ENCODE assay signal across 8 mouse cellular contexts in genomic region chr2:179774440-179775110, GRCm38 (mm10).
DNase-seq lines count a peak whose midpoint lies in the region; ATAC-seq lines count a peak whose summit lies in the region.

No protein-coding gene starts in this region.

- H3K9me3 ChIP-seq in heart, embryonic 14.5 days (ENCODE audit: control insufficient read depth, low read length), result no peaks in the 10 kb centered on the region
- no peaks in the 10 kb centered on the region for H3K9me3 ChIP-seq in kidney, embryonic 15.5 days (replicated peaks)
- H3K9me3 ChIP-seq in neural tube, embryonic 13.5 days, result no peaks in the 10 kb centered on the region

- no peak for DNase-seq in heart, adult 18-20 months
- peak; percentile 9 for DNase-seq in embryo, embryonic 11.5 days (ENCODE audit: low read depth, low spot score)
- no peak for DNase-seq in adrenal gland, postnatal 4 days (ENCODE audit: low spot score in 2 of 2)
- no peak for DNase-seq in thymus, adult 18-20 months
- DNase-seq in thymus, postnatal 4 days, result no peak

- ATAC-seq in heart, embryonic 14.5 days (ENCODE audit: insufficient number of reproducible peaks, insufficient read depth, low FRiP score, low read depth), result peak; percentile 18; the same call in 1 of the 2 replicates
- ATAC-seq in kidney, embryonic 15.5 days (replicated peaks; ENCODE audit: low FRiP score), result peak; percentile 83
- no peak for ATAC-seq in neural tube, embryonic 13.5 days (ENCODE audit: low read depth)

- H3K27ac ChIP-seq in heart, embryonic 14.5 days (replicated peaks in 1 of 2; ENCODE audit: control insufficient read depth in 1 of 2, insufficient read depth in 1 of 2, low read depth in 2 of 2, low read length in 2 of 2), result peak overlapping the region; percentile 52 to 65
- H3K27ac ChIP-seq in kidney, embryonic 15.5 days, result peak overlapping the region; percentile 89
- peak overlapping the region; percentile 19; the same call in 1 of the 2 replicates for H3K27ac ChIP-seq in neural tube, embryonic 13.5 days (replicated peaks)

- peaks cover 36 to 38% of the 10 kb centered on the region in 2 experiments for H3K4me1 ChIP-seq in heart, embryonic 14.5 days (ENCODE audit: control insufficient read depth in 2 of 2, insufficient read depth in 2 of 2, low read length in 2 of 2)
- H3K4me1 ChIP-seq in kidney, embryonic 15.5 days, result peaks cover 52% of the 10 kb centered on the region
- peaks cover 39% of the 10 kb centered on the region for H3K4me1 ChIP-seq in neural tube, embryonic 13.5 days (replicated peaks)

- no peak overlapping the region for H3K9ac ChIP-seq in heart, embryonic 14.5 days (ENCODE audit: low read length)
- H3K9ac ChIP-seq in kidney, embryonic 15.5 days, result no peak overlapping the region
- H3K9ac ChIP-seq in neural tube, embryonic 13.5 days, result no peak overlapping the region

- no peak overlapping the region for H3K4me3 ChIP-seq in heart, embryonic 14.5 days (ENCODE audit: control insufficient read depth in 1 of 2, insufficient read depth in 1 of 2, low read depth in 1 of 2, low read length in 2 of 2)
- H3K4me3 ChIP-seq in kidney, embryonic 15.5 days (replicated peaks), result no peak overlapping the region
- H3K4me3 ChIP-seq in neural tube, embryonic 13.5 days, result no peak overlapping the region

- no peaks in the 10 kb centered on the region for H3K36me3 ChIP-seq in heart, embryonic 14.5 days (ENCODE audit: control insufficient read depth, insufficient read depth, low read length)
- H3K36me3 ChIP-seq in kidney, embryonic 15.5 days, result no peaks in the 10 kb centered on the region
- H3K36me3 ChIP-seq in neural tube, embryonic 13.5 days, result no peaks in the 10 kb centered on the region

- WGBS in heart, embryonic 14.5 days, result 14% methylated on average over 13 of the region's 13 CpGs
- WGBS in kidney, embryonic 15.5 days, result 17% methylated on average over 13 of the region's 13 CpGs
- 17% methylated on average over 13 of the region's 13 CpGs for WGBS in neural tube, embryonic 13.5 days

- H3K27me3 ChIP-seq in heart, embryonic 14.5 days (ENCODE audit: control insufficient read depth, insufficient read depth, low read length), result no peaks in the 10 kb centered on the region
- H3K27me3 ChIP-seq in kidney, embryonic 15.5 days, result no peaks in the 10 kb centered on the region
- H3K27me3 ChIP-seq in neural tube, embryonic 13.5 days, result no peaks in the 10 kb centered on the region

- no peak overlapping the region for H3K4me2 ChIP-seq in heart, embryonic 14.5 days (ENCODE audit: low read length)
- peak overlapping the region; percentile 38 for H3K4me2 ChIP-seq in kidney, embryonic 15.5 days
- no peak overlapping the region for H3K4me2 ChIP-seq in neural tube, embryonic 13.5 days

Comparison
In these comparisons a context has a peak if more than half of its experiments do, and no peak if none do; other contexts are left out.
1. H3K27ac ChIP-seq: peak in every context shown above with its lines; median percentile 89 in kidney, embryonic 15.5 days; 58 in heart, embryonic 14.5 days; 19 in neural tube, embryonic 13.5 days.